Mouse (Mus musculus) kidney, postnatal 25 days (tissue): ENCODE results near the gene Atp1a2.
A peak's percentile ranks its signal among the peaks of the same experiment; 100 is the strongest.

Experiments
- DNase-seq, 2 experiments: peaks; one replicate each; pipeline ENCODE4 v3.0.0; 2021; ENCODE audit warnings: mixed read lengths in 2 of 2

The Atp1a2 gene

DNA sequence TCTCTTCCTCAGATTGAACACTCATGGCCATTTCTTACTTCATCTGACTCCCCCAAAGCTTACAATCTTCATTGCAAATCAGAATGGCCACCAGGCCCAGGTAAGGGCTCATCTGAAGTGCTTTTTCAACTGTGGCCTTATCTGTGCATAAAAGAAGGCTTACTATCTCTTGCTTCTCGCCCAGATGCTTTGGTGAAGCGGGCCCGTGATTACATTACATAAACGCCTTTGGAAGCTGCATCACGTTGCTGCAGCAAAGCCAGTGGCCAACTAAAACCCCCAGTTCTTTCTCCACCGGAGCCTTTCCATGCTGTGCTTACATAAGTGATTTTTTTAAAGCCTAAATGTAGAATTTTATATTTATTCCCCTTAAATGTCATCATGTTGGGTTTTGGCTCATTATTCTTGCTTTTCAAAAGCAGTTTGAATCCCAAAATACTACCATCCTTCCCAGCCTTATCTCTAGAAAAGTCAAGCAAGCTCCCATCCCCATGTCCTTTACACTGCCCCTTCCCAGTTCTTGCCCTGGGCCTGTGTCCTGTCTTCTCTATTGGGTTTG is 26.0 kb upstream of the Atp1a2 start:
- no peak for DNase-seq

- DNase-seq, result no peak
These were observed 25.4 kb upstream of the Atp1a2 start for GRCm38 (mm10) chr1:172323298-172323697.

GRCm38 (mm10) chr1:172322725-172323124 is 24.9 kb upstream of the Atp1a2 start:
- DNase-seq, result no peak

- no peak for DNase-seq
These were observed 22.1 kb upstream of the Atp1a2 start for GRCm38 (mm10) chr1:172319921-172320411.

DNA sequence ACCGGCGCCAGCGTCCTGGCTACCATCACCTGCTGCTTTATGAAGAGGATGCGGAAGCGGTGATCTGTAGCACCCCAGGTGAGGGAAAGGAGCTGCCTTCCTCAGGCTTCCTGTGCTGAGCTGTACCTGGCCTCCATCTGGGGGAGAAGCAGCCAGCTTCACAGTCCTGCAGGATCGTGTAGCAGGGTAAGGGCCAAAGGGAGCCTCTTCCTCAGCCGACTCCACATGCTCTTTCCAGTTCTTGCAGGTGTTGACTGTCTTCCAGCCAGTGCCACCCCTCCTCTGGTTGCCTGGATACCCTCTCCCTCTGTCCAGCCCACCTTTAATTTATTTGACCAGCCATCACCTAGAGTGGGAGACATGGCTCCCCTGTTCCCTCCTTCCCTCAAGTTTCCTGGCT is 21.5 kb upstream of the Atp1a2 start:
- DNase-seq, result no peak

DNA sequence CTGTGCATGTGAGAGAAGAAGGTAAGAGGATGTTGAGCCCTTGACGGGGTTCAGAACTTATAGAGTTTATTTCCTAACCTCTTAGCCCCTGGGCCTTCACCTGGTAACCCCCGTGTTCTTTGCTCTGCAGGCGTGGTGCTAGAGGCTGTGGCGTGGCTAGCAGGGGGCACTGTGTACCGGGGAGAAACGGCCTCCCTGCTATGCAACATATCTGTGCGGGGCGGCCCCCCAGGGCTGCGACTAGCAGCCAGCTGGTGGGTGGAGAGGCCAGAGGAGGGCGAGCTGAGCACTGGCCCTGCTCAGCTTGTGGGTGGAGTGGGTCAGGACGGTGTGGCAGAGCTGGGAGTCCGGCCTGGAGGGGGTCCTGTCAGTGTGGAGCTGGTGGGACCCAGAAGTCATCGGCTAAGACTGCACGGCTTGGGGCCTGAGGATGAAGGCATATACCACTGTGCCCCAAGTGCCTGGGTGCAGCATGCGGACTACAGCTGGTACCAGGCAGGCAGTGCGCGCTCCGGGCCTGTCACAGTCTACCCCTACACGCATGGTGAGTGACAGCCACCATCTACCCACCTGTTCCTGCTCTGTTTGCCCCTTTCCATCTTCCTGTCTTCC is 20.7 kb upstream of the Atp1a2 start:
- DNase-seq, result no peak

GRCm38 (mm10) chr1:172317946-172318345 is 20.1 kb upstream of the Atp1a2 start:
- DNase-seq, result no peak

DNA sequence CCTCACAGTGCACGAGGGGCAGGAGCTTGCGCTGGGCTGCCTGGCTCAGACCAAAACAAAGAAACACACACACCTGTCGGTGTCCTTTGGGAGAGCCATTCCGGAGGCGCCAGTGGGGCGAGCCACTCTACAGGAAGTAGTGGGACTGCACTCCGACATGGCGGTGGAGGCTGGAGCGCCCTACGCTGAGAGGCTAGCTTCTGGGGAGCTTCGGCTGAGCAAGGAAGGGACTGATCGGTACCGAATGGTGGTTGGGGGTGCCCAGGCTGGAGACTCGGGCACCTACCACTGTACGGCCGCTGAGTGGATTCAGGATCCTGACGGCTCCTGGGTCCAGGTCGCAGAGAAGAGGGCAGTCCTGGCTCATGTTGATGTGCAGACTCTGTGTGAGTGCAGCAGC is 19.6 kb upstream of the Atp1a2 start:
- no peak for DNase-seq

DNA sequence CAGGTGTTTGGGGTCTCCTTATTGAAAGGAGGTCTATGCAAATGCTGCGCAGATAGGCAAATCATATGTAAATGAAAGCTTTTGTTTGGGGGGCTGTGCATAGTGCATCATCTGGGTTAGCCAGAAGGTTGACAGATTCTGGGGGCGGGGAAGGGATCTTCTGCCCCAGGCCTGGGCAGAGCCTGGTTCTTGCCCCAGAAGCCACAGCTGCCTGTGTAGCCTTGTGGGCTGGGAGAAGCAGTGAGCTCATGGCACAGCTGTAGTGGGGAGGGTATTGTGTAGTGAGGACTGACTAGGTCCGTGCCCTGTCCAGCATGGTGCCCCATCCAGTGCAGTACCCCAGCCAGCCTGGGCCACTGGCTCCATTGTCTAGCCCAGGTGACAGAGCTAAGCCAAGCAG is 17.0 kb upstream of the Atp1a2 start:
- DNase-seq, result no peak

GRCm38 (mm10) chr1:172313613-172314411 is 15.9 kb upstream of the Atp1a2 start:
- DNase-seq, result no peak

DNA sequence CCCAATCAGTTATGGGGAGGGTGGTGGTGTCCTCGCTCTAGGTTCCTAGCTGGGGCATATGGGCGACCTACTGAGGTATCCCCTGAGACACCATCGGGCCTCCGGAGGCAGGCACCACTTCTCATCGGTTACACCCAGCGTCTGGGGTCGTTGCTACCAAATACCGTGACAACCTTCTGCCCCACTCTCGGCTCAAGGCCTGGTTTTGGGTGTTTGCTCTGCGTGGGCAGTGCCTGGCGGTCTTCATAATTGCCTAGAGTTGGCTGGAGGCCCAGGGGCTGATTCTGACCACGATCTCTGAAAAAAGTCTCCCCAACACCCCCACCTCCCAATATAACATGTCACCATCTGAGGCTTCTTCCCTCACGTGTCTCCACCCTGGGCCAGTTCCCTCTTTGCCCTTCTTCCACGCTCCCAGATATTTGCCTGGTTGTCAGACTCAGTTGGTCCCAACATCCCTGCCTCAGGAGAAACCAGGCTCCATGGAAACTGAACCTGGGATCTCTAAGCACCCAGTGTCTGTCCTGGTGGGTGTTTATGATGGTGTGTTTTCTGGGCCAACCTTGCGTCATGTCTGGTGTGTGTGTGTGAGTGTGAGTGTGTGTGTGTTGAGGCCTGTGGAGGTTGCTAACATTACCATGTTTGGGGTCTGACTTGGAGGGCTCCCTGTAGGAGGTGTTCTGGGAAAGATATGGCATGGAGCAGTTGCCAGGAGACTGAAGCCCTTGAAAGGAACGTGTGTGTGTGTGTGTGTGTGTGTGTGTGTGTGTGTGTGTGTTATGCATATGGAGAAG is 15.1 kb upstream of the Atp1a2 start:
- peak in 1 of 2 experiments; percentile 59 for DNase-seq

- peak; percentile 91 to 97 for DNase-seq
These were observed 14.3 kb upstream of the Atp1a2 start for GRCm38 (mm10) chr1:172311921-172312767.

- peak; percentile 75 to 87 for DNase-seq
These were observed 13.5 kb upstream of the Atp1a2 start for GRCm38 (mm10) chr1:172311248-172311906.

DNA sequence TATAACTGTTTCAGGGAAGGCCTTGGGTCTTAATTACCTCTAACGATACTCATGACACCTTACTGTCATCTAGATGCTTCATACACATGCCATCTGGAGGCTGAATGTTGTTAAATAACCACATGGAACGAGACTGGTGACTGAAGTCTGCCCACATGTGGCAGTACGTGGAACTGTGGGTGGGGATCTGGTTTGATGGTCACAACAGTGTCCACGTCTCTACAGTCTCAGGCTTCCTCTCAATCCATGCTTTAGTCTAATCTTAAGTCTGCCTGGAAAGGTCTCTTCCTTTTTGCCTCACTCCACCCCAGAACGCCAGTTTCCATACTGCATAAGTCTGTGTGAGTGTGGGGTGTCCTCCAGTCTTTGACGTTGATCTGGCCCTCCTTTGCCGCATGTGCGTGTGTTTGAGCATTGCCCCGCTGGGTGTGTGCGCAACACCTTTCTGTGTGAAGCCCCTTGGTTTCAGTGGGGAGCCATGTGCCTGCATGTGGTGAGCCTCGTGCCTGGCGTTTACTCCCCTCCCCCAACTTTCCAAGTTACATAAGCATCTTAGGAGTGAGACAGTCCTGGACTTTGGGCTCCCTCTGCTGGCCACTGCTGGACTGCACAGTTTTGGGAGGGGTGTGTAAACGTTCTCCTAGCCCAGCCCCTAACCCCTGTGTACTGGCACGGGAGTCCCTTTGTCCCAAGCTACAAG is 12.0 kb upstream of the Atp1a2 start:
- peak; percentile 94 to 96 for DNase-seq

- peak in 1 of 2 experiments; percentile 29 for DNase-seq
These were observed 10.5 kb upstream of the Atp1a2 start for GRCm38 (mm10) chr1:172308409-172308808.

- DNase-seq, result peak in 1 of 2 experiments; percentile 48
These were observed 10.1 kb upstream of the Atp1a2 start for GRCm38 (mm10) chr1:172307936-172308335.

DNA sequence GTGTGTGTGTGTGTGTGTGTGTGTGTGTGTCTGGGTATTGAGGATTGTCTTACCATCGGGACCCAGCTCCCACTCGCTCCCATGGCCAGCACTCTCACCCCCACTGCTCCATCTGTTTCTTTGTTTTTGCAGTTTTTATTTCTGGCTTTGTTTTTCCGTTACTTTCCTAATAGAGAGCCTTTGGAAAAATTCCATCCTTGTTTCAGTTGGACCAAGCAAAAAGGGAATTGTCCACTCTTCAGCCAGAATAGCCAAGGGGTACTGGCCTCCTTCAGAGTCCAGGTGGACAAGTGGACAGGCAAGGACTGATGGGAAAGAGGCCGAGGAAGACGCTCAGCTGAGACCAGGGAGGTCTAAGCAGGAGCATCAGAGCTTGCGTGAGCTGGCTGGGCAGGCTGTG is 9.0 kb upstream of the Atp1a2 start:
- DNase-seq, result no peak

- DNase-seq, result no peak
These were observed 8.3 kb upstream of the Atp1a2 start for GRCm38 (mm10) chr1:172306196-172306595.

- peak in 1 of 2 experiments; percentile 32 for DNase-seq
These were observed 7.8 kb upstream of the Atp1a2 start for GRCm38 (mm10) chr1:172305635-172306034.

- no peak for DNase-seq
These were observed 7.3 kb upstream of the Atp1a2 start for GRCm38 (mm10) chr1:172305153-172305552.

GRCm38 (mm10) chr1:172304443-172304842 is 6.6 kb upstream of the Atp1a2 start:
- no peak for DNase-seq
